Mouse (Mus musculus): ENCODE measurements around the gene Ube2d3.
A peak's percentile ranks its signal among the peaks of the same experiment; 100 is the strongest.

Gene Ube2d3

GRCm38 (mm10) chr3:135437758-135438495, at the start of gene Ube2d3:
TSS of gene Ube2d3 (plus strand) at chr3:135438149.
- DNase-seq (ENCODE audit: low read depth in 1 of 2, low spot score in 2 of 2) = peak; percentile 99

GRCm38 (mm10) chr3:135393186-135393585, 44.8 kb upstream of the Ube2d3 start:
- no peak for DNase-seq (ENCODE audit: low read depth in 1 of 2, low spot score in 2 of 2)

GRCm38 (mm10) chr3:135395085-135395484, 42.9 kb upstream of the Ube2d3 start:
- no peak for DNase-seq (ENCODE audit: low read depth in 1 of 2, low spot score in 2 of 2)

DNA sequence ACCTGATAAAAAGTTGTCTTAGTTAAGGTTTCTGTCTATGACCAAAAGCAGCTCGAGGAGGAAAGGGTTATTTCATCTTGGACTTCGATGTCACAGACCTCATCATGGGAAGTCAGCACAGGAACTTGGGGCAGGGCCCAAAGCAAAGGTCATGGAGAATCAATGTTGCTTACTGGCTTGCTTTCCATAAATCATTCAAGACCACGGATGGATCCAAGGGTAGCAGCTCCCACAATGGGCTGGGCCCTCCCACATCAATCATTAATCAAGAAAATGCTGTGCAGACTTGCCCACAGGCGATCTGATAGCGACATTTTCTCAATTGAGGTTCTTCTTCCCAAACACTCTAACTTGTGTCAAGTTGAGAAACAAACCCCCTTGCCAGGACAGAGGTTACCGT, 41.9 kb upstream of the Ube2d3 start:
- DNase-seq (ENCODE audit: low read depth in 1 of 2, low spot score in 2 of 2) = no peak

DNA sequence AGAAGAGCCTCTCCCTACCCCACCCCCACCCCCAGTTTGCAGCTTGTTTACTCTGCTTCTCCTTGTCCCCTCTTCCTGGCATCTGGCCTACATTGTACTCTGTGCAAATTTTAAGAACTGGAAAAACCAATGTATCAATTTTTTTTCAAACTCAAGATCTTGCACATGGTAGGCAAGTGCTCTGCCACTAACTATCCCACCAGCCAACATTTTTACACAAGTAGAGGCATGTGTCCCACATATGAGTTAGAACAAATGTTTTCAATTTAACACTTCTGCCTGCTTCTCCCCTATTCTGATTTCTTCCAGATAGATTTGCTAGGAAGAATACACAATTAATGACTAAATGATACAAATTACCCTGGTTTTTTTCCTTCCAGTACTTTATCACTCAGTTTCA, 40.8 kb upstream of the Ube2d3 start:
- DNase-seq (ENCODE audit: low read depth in 1 of 2, low spot score in 2 of 2) = no peak

GRCm38 (mm10) chr3:135402201-135402658, 35.7 kb upstream of the Ube2d3 start:
- peak; percentile 57 to 74 for DNase-seq (ENCODE audit: low read depth in 1 of 2, low spot score in 2 of 2)

DNA sequence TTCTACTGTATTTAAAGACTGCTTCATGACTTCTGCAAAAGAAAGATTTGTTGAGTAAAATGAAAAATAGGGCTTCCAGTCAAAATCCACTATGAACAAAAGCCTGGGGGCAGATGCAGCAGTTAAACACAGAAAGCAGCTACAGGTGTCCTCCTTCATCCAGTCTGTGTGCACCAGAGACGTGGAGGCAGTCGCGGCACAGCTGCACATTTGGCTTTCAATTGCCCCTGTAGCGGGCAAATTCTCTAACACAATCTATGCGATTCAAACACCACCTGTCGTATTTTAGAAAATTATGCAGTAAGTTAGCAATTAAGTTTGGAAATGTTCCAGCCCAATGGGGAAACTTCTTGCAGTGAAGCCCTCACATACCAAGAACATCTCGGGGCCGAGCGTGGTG, 34.7 kb upstream of the Ube2d3 start:
- no peak for DNase-seq (ENCODE audit: low read depth in 1 of 2, low spot score in 2 of 2)

GRCm38 (mm10) chr3:135403856-135404255, 34.1 kb upstream of the Ube2d3 start:
- DNase-seq (ENCODE audit: low read depth in 1 of 2, low spot score in 2 of 2) = no peak

DNA sequence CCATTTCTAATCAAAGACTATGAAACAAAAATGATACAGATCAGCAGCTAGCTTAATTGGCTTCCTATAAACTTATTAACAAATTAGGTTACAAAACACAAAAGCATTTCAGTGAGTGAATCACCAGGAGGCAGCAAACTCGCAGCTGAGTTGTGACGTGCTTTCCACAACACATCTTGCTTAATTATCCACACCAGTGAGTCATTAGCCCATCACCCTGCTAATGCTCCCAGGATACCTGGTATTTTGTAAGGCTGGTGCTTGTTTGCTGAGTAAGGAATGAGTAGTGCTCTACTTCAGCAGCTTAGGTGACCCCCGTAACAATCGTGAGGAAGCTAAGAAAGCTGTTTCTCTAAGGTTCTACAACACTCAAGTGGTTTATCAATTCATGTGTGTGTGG, 33.4 kb upstream of the Ube2d3 start:
- no peak for DNase-seq (ENCODE audit: low read depth in 1 of 2, low spot score in 2 of 2)

DNA sequence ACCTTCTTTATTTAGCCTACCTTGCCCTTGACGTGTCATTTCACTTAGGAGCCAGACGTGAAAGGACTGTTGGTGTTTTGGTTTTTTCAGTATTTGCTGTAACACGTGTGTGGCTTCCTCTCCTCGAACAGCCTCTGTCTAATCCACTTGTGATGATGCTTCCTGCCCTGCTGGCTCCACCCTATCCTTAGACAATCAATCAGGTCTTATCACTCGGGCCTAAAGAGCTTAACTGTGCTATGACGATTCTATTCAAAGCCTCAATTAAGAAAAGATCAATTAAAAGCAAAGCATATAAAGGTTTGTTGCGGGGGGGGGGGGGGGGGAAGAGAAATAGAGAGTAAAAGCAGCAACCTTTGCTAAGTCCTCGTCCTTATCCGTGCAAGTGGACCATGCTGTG, 30.6 kb upstream of the Ube2d3 start:
- no peak for DNase-seq (ENCODE audit: low read depth in 1 of 2, low spot score in 2 of 2)

DNA sequence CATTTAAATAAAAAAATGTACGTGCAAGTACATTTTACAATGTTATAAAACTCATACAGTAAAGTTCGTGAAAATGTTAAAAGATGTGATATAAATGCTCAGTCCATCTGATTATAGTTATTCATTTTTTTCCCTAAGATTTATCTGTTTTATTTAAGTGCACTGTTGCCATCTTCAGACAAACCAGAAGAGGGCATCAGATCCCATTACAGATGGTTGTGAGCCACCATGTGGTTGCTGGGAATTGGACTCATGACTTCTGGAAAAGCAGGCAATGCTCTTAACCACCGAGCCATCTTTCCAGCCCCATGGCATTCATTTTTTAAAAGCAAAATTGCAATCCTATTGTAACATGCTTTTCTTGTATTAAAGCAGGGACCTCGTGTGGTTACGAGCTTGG, 28.7 kb upstream of the Ube2d3 start:
- DNase-seq (ENCODE audit: low read depth in 1 of 2, low spot score in 2 of 2) = no peak

- DNase-seq (ENCODE audit: low read depth in 1 of 2, low spot score in 2 of 2) = no peak
Observed at GRCm38 (mm10) chr3:135411056-135411455, 26.9 kb upstream of the Ube2d3 start.

DNA sequence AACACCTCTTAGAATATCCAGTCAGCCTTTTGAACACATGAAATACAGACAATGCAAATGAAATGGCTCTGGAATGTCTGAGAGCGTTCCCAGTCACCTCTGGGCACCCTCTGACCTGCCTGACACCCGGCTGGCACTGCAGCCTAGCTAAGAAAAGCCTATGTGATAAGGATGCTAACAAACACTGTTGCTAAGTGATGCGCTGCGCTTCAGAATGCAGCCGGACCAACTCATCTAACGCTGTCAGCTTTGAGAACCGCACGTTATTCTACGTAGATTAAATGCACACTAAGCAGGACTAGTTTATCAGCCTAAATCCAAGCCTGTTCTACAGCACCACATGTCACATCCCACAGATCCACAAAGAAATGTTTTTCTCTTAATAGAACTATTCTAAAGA, 26.1 kb upstream of the Ube2d3 start:
- no peak for DNase-seq (ENCODE audit: low read depth in 1 of 2, low spot score in 2 of 2)

DNA sequence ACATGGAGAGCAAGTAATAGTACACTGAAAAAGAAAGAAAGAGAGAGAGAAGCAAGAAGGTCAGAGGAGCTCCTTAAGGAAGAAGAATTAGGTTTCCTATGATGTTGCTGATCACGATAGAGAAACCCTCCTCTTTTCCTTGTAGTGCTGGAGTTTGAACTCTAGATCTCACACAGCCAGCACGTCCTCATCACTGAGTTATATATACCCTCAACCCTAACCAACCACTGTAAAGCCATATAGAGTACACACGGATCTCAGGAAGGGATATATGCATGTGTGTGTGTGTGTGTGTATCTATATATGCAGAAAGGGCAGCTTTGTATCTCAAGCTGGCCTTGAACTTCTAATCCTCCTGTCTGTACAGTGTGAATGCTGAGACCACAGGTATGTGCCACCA, 20.7 kb upstream of the Ube2d3 start:
- no peak for DNase-seq (ENCODE audit: low read depth in 1 of 2, low spot score in 2 of 2)

DNA sequence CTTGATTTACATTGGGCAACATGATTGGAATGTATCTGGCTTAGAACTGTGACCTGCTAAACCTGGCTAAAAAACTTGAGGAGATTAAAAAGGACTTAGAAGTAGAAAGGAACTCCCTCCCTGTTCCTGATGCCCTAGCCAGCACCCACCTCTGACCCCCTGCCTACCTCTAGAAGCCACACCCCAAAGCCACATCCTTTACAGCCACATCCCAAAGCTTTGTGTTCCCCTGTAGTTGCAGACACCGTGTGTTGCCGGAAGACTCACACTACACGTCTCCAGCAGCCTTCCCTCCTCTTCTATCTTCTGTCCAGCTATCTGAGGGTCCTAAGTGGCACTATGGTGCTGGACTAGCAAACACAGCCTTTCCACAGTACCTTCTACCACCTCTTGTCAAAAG, 20.1 kb upstream of the Ube2d3 start:
- no peak for DNase-seq (ENCODE audit: low read depth in 1 of 2, low spot score in 2 of 2)

DNA sequence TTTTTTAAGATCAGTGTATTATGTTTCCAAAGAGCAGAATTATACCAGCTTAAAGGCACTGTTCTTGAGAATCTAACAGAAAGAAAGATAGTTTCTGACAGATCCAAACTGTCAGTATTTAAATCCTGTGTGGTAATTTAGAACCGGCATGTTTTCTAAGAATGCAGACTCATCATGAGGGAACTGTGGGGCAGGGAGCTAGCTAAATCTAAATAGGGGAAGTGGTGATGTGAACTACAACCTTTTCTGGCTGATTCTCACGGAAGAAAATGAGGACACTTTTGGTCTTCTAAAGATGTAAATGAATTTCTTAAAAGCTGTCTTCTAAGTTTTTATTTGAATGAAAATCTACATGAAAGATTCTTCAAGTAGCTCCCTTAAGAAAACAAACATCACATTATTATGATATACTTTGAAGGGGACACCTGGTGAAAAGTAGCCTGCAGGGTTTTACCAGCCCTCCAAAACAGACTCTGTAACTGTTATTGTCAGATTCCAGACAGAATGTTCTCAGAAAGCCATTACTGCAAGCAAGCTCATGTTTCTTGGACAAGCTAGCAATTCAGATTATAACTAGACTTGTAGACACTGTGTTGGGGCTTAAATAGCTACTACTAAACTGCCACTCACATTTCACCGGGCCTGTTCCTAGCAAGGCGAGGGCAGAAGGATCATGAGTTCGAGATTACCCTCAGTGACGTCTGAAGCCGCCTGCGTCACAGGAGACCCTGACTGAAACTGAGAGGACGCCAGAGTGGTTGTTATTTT, 17.2 kb upstream of the Ube2d3 start:
- DNase-seq (ENCODE audit: low read depth in 1 of 2, low spot score in 2 of 2) = no peak

DNA sequence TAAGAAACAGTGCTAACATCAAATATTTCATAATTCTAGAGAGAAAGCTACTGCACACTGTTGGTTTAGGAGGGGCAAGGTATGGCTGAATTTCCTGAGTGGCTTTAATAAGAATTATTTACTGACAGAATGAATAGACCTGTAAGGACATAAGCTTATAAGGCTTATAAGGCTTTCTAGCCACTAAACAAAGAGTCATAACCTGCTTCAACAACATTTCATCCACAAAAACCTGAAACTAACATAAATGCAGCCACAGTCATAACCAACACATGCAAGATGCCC, 16.7 kb upstream of the Ube2d3 start:
- no peak for DNase-seq (ENCODE audit: low read depth in 1 of 2, low spot score in 2 of 2)

- DNase-seq (ENCODE audit: low read depth in 1 of 2, low spot score in 2 of 2) = no peak
Observed at GRCm38 (mm10) chr3:135422232-135422855, 15.6 kb upstream of the Ube2d3 start.

- DNase-seq (ENCODE audit: low read depth in 1 of 2, low spot score in 2 of 2) = peak; percentile 45 to 78
Observed at GRCm38 (mm10) chr3:135422856-135423607, 14.9 kb upstream of the Ube2d3 start.

DNA sequence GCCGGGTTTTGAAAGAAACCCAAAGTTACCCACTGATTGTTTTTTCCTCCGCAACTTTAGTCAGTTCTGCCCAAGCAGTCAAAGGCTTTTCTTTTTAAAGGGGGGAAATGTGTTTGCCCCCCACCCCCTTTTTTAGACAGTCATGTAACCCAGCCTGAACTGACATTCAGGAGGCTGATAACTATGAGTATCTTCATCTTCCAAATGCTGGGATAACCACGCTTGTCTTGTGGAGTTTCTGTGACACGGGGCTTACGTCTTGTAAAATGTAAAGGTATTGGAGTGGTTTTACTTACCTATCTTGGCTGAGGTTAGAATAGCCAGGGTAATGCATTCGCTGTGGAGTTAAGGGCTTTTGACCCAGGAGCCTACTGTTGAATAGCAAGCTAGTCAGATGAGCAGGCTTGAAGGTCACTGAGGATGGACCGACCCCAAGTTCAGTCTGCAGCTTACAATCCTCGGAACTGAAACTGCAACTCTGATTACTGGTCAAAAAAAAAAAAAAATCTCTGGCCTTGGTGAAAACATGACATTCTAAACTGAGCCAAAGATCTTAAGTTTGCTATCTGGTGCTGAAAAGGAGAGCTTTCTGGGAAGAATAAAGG, 14.2 kb upstream of the Ube2d3 start, which contains the start of gene Cisd2:
Cisd2 (minus strand) TSS at position 318 of the 605 bp plus-strand sequence.
- DNase-seq (ENCODE audit: low read depth in 1 of 2, low spot score in 2 of 2) = no peak
